ENCODE assay signal across 10 mouse cellular contexts in genomic region chr15:98005181-98005580, GRCm38 (mm10). TPM values are rescaled to one million over a fixed set of nuclear protein-coding genes. Genes with fewer than 3 reads are reported as not detected.
DNase-seq lines count a peak whose midpoint lies in the region; ATAC-seq and TF ChIP-seq lines count a peak whose summit lies in the region.
"Had no signal": no experiment of that assay in that cellular context is flagged by ENCODE, and none has a peak within 500 bp of the region (broad histone marks: within the 10 kb centered on the region; RNA-seq: fewer than 3 reads in every experiment).

No protein-coding gene starts in this region.

- TF ChIP-seq CTCF in lung, embryonic 14.5 days (IDR thresholded peaks at IDR 0.05; ENCODE audit: low read depth) = no peak
- no peak for TF ChIP-seq CTCF in hindbrain, postnatal 0 days (IDR thresholded peaks at IDR 0.05; ENCODE audit: low read depth)
- no peak for TF ChIP-seq CTCF in left cerebral cortex, adult 2 months (IDR thresholded peaks at IDR 0.05)

- no peak for ATAC-seq in lung, embryonic 14.5 days (ENCODE audit: insufficient read depth)
- no peak for ATAC-seq in hindbrain, postnatal 0 days
- no peak for ATAC-seq in neural tube, embryonic 12.5 days (ENCODE audit: low FRiP score, low read depth)

- H3K27ac ChIP-seq in lung, embryonic 14.5 days (ENCODE audit: low read depth) = peak overlapping the region; percentile 30
- H3K27ac ChIP-seq in forebrain, embryonic 10.5 days = peak overlapping the region; percentile 93
- H3K27ac ChIP-seq in hindbrain, postnatal 0 days = no peak overlapping the region
- 0 out of 2 replicates have a peak overlapping the region, but pooled peaks have one; percentile 2 for H3K27ac ChIP-seq in neural tube, embryonic 12.5 days
- no peak overlapping the region for H3K27ac ChIP-seq in left cerebral cortex, adult 2 months

- no peaks in the 10 kb centered on the region for H3K9me3 ChIP-seq in lung, embryonic 14.5 days (ENCODE audit: low read depth, low read length)
- no peaks in the 10 kb centered on the region for H3K9me3 ChIP-seq in forebrain, embryonic 10.5 days
- H3K9me3 ChIP-seq in hindbrain, postnatal 0 days (ENCODE audit: low read length) = no peaks in the 10 kb centered on the region
- no peaks in the 10 kb centered on the region for H3K9me3 ChIP-seq in neural tube, embryonic 12.5 days

- intact Hi-C loops in left cerebral cortex, adult 2 months (cut with DNase I) = no loop called here

- H3K4me3 ChIP-seq in lung, embryonic 14.5 days (ENCODE audit: low read depth, low read length) = peak overlapping the region; percentile 41
- H3K4me3 ChIP-seq in forebrain, embryonic 10.5 days = peak overlapping the region; percentile 71
- H3K4me3 ChIP-seq in hindbrain, postnatal 0 days (ENCODE audit: low read length) = peak overlapping the region; percentile 31; the same call in 1 of the 2 replicates
- H3K4me3 ChIP-seq in neural tube, embryonic 12.5 days = peak overlapping the region; percentile 56
- no peak overlapping the region for H3K4me3 ChIP-seq in left cerebral cortex, adult 2 months

- H3K27me3 ChIP-seq in lung, embryonic 14.5 days (ENCODE audit: insufficient read depth, low read length) = peaks cover 69% of the 10 kb centered on the region
- peaks cover 83% of the 10 kb centered on the region for H3K27me3 ChIP-seq in forebrain, embryonic 10.5 days (ENCODE audit: poor library complexity, severe bottlenecking)
- H3K27me3 ChIP-seq in hindbrain, postnatal 0 days (ENCODE audit: insufficient read depth, low read length) = peaks cover 38% of the 10 kb centered on the region
- H3K27me3 ChIP-seq in neural tube, embryonic 12.5 days (replicated peaks) = peaks cover 19% of the 10 kb centered on the region; the same call in 1 of the 2 replicates

- peak overlapping the region; percentile 67 for H3K4me2 ChIP-seq in lung, embryonic 14.5 days
- peak overlapping the region; percentile 61 for H3K4me2 ChIP-seq in hindbrain, postnatal 0 days (ENCODE audit: low read depth, low read length)
- peak overlapping the region; percentile 85 for H3K4me2 ChIP-seq in neural tube, embryonic 12.5 days (replicated peaks)

- H3K9ac ChIP-seq in lung, embryonic 14.5 days = no peak overlapping the region; the same call in 1 of the 2 replicates
- H3K9ac ChIP-seq in hindbrain, postnatal 0 days (replicated peaks; ENCODE audit: low read length) = peak overlapping the region; percentile 22; the same call in 1 of the 2 replicates
- H3K9ac ChIP-seq in neural tube, embryonic 12.5 days = 0 out of 2 replicates have a peak overlapping the region, but pooled peaks have one; percentile 81

- WGBS in lung, embryonic 14.5 days = 12% methylated on average over 11 of the region's 11 CpGs
- 5% methylated on average over 11 of the region's 11 CpGs for WGBS in forebrain, embryonic 10.5 days
- 20% methylated on average over 11 of the region's 11 CpGs for WGBS in hindbrain, postnatal 0 days
- WGBS in neural tube, embryonic 12.5 days = 9% methylated on average over 11 of the region's 11 CpGs

- H3K4me1 ChIP-seq in lung, embryonic 14.5 days (ENCODE audit: insufficient read depth) = 0 out of 2 replicates have a peak, but pooled peaks cover 2% of the 10 kb centered on the region
- peaks cover 57% of the 10 kb centered on the region for H3K4me1 ChIP-seq in forebrain, embryonic 10.5 days
- H3K4me1 ChIP-seq in hindbrain, postnatal 0 days (ENCODE audit: insufficient read depth, low read length) = peaks cover 27% of the 10 kb centered on the region
- peaks cover 47% of the 10 kb centered on the region for H3K4me1 ChIP-seq in neural tube, embryonic 12.5 days

- H3K36me3 ChIP-seq in lung, embryonic 14.5 days (ENCODE audit: insufficient read depth) = no peaks in the 10 kb centered on the region
- H3K36me3 ChIP-seq in forebrain, embryonic 10.5 days (replicated peaks) = peaks cover 4% of the 10 kb centered on the region; the same call in 1 of the 2 replicates
- no peaks in the 10 kb centered on the region for H3K36me3 ChIP-seq in hindbrain, postnatal 0 days (ENCODE audit: insufficient read depth, low read length)
- H3K36me3 ChIP-seq in neural tube, embryonic 12.5 days = no peaks in the 10 kb centered on the region

- no peak for DNase-seq in lung, embryonic 14.5 days
- DNase-seq in lung, postnatal 14 days = no peak
- no peak for DNase-seq in forebrain, embryonic 10.5 days (ENCODE audit: extremely low spot score, low spot score)
- no peak for DNase-seq in hindbrain, postnatal 0 days (ENCODE audit: low spot score)
- no peak for DNase-seq in layer of hippocampus, postnatal 14 days (ENCODE audit: low spot score in 2 of 2)
- no peak for DNase-seq in left cerebral cortex, adult 2 months (ENCODE audit: extremely low spot score in 1 of 2, low spot score in 2 of 2)
- no peak for DNase-seq in spleen, adult 12 weeks (ENCODE audit: low spot score)
- DNase-seq: gastrocnemius, postnatal 10 days; lung, postnatal 10 days had no signal

RNA-seq across cellular contexts. Expression of gene Col2a1, which starts 0.7 kb away (rescaled TPM):
- 29.3 and 33.3 TPM in 2 replicates for polyA plus RNA-seq in lung, embryonic 14.5 days (2014; fragmentation: Nextera tagmentation; extraction: Ambion mirVana)
- polyA plus RNA-seq in forebrain, embryonic 10.5 days (2016; fragmentation: Nextera tagmentation; extraction: Ambion mirVana) = 183 and 190 TPM in 2 replicates
- 19.3 and 28.9 TPM in 2 replicates for total RNA-seq in hindbrain, postnatal 0 days (2014; rRNA removed)
- 7.4 and 8.1 TPM in 2 replicates for polyA plus RNA-seq in hindbrain, postnatal 0 days (2015; fragmentation: Nextera tagmentation; extraction: Ambion mirVana)
- 182 and 193 TPM in 2 replicates for polyA plus RNA-seq in neural tube, embryonic 12.5 days (2016; fragmentation: Nextera tagmentation; extraction: Ambion mirVana)
- 1 to 10 TPM in 1 of 2 experiments, under 1 TPM in 1; 0.69 to 1.2 TPM for total RNA-seq in layer of hippocampus, postnatal 14 days (2021)
- total RNA-seq in left cerebral cortex, adult 2 months (2021) = under 1 TPM; 0.61 to 0.63 TPM

RNA-seq across cellular contexts. Expression of gene Tmem106c, which starts 41.2 kb away (rescaled TPM):
- polyA plus RNA-seq in lung, embryonic 14.5 days (2014; fragmentation: Nextera tagmentation; extraction: Ambion mirVana) = 31.4 and 35.1 TPM in 2 replicates
- polyA plus RNA-seq in forebrain, embryonic 10.5 days (2016; fragmentation: Nextera tagmentation; extraction: Ambion mirVana) = 39.2 and 43.2 TPM in 2 replicates
- total RNA-seq in hindbrain, postnatal 0 days (2014; rRNA removed) = 53.7 and 57.9 TPM in 2 replicates
- polyA plus RNA-seq in hindbrain, postnatal 0 days (2015; fragmentation: Nextera tagmentation; extraction: Ambion mirVana) = 55.9 and 57.9 TPM in 2 replicates
- polyA plus RNA-seq in neural tube, embryonic 12.5 days (2016; fragmentation: Nextera tagmentation; extraction: Ambion mirVana) = 50.2 and 50.8 TPM in 2 replicates
- 10 to 100 TPM; 19.1 to 22.3 TPM for total RNA-seq in layer of hippocampus, postnatal 14 days (2021)
- 10 to 100 TPM; 26.6 to 31.7 TPM for total RNA-seq in left cerebral cortex, adult 2 months (2021)

Comparison
In these comparisons a context has a peak if more than half of its experiments do, and no peak if none do; other contexts are left out.
1. H3K27ac ChIP-seq: peak in lung, embryonic 14.5 days (single experiment), forebrain, embryonic 10.5 days (single experiment) and neural tube, embryonic 12.5 days (single experiment); none in hindbrain, postnatal 0 days (single experiment) and left cerebral cortex, adult 2 months (single experiment).
2. Peak in every context shown above with its lines, with median percentiles within 50 percentile points of each other: H3K4me2 ChIP-seq.